Mouse (Mus musculus) monocyte, adult 2 months (primary cell): ENCODE results near the gene Xpr1.

Experiments used
- DNase-seq, 2 experiments: peaks; one replicate each; pipeline ENCODE4 v3.0.0; 2022; ENCODE audit warnings: low spot score in 2 of 2, low read depth in 1 of 2

Xpr1 gene

DNA sequence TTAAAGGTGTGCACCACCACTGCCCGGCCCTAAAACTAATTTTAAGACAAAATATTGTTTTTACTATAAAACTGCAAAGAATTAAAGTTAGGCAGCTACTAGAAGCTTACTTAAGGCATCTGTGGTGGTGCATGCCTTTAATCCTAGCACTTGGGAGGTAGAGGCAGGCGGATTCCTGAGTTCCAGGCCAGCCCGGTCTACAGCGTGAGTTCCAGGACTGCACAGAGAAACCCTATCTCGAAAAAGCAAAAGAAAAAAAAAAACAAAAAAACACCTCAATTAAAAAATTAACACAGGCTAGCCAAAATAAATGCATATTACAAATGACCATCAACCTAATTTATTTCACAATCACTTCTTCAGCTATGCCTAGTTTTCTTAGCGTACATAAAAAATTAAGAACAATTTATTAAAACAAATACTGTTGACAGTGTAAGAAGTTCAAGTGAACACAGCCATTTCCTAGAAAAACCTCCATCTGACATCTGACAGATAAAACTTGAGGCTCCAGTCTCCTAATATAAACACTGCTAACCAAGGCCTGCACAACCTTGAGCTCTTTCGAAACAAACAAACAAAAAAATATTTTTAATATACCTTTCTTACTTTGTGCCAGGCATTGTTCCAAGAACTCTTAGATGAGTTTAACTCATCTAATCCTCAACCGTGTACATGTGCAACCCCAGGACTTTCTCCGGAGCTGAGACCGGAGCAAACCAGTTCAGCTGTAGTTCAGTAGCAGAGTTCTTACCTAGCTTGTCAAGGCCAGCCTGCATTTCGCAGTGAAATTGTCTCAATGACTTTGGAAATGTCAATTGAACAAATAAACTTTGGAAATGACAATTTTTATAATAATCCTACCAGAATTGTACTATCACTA is 9.3 kb downstream of the Xpr1 start:
- no peak for DNase-seq

GRCm38 (mm10) chr1:155400056-155400455 is 17.2 kb downstream of the Xpr1 start:
- no peak for DNase-seq

- DNase-seq: no peak
Measured at GRCm38 (mm10) chr1:155394829-155395228, 22.4 kb downstream of the Xpr1 start.

DNA sequence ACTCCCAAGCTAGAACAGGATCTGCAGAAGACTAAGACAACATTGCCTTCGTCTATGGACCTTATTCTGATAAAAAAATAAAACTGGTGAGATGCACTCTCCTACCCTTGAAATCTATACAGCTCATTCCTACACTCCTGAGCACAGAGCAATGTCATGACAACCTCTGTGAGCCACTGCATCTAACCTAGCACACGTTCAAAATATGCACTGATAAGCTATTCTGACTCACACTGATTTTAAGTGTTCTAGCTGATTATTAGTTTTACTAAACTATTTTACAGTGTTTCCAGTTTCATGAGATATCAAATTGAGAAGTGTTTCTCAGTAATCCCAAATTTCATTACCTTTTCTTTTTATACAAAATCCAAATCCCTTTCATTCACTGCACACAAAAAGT is 23.2 kb downstream of the Xpr1 start:
- no peak for DNase-seq

GRCm38 (mm10) chr1:155392825-155393224 is 24.4 kb downstream of the Xpr1 start:
- no peak for DNase-seq

DNA sequence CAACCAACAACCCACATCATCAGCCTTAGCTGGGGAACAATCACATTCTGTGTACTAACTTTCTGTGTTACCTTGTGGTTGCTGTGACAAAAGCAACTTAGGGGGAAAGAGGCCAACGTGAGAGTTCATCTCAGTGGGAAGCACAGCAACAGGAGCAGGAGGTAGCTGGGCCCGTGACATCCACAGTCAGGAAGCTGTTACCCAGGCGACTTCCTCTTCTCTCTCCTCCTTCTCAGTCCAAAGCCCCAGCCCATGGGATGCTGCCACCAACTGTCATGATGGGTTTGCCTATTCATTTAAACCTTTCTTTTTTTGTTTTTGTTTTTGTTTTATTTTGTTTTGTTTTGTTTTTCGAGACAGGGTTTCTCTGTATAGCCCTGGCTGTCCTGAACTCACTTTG is 25.7 kb downstream of the Xpr1 start:
- no peak for DNase-seq

- DNase-seq: no peak
Measured at GRCm38 (mm10) chr1:155388418-155388817, 28.8 kb downstream of the Xpr1 start.

GRCm38 (mm10) chr1:155386551-155386950 is 30.7 kb downstream of the Xpr1 start:
- no peak for DNase-seq

GRCm38 (mm10) chr1:155383319-155384302 is 33.6 kb downstream of the Xpr1 start:
- no peak for DNase-seq

DNA sequence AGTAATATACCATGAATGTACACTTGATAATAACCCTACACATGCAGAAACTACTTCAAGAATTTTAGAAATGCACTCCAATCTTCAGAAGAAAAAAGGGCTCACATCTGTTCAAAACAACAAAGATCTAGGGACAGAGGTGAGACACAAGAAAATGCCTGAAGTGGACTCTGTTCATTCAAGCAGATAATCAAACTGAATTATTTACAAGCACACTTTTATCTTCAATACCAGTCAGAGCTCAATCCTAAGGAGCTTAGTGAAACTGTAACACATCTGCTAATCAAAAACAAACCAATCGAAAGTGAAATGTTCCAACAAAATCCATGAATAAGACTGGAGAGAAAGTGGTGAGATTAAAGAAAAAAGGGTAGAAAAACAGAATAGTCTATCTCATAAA is 35.3 kb downstream of the Xpr1 start:
- DNase-seq: no peak

GRCm38 (mm10) chr1:155379289-155379688 is 37.9 kb downstream of the Xpr1 start:
- DNase-seq: no peak

DNA sequence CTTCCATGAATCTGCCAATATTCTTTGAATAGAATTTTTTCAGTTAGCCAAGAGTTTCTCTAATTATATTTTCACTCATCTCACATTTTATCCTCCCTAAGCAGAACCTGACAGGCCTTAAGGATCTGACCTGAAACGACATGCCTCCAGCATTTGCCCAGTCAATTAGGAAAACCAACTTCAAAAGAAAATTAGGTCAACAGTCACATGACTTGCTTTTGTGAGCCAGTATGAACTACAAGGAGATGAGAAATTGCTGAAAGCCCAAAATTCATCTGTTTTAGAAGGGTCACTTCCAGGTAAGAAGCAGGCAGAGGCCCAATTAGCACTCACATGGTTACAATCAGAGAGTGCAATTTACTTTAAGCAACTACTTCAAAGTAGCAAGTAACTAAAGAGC is 44.4 kb downstream of the Xpr1 start:
- no peak for DNase-seq

DNA sequence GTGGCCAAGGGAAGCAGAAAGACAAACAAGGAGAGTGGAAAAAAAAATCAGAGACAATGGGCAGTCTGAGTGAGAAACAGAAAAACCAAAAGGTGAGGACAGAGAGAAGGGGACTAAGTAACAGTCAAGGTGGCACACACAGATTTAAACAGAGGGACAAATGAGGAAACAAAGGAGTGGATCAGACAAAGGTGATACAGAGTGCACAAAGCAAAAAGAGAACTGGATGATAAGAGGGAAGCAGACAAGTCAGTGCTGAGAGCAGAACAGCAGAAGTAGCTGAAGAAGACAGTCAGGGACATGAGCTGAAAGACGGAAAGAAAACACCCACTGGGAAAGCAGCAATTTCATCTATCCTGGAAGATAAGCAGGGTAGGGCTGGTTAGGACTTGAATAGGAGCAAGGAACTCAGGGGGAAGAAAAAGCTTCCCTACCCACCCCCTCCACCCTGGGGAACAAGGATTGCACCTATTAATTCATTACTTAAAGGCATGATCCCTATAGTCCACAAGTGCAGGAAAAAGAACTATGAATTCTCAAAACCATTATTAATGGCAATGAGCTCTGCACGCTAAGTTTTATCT is 47.0 kb downstream of the Xpr1 start:
- DNase-seq: no peak

DNA sequence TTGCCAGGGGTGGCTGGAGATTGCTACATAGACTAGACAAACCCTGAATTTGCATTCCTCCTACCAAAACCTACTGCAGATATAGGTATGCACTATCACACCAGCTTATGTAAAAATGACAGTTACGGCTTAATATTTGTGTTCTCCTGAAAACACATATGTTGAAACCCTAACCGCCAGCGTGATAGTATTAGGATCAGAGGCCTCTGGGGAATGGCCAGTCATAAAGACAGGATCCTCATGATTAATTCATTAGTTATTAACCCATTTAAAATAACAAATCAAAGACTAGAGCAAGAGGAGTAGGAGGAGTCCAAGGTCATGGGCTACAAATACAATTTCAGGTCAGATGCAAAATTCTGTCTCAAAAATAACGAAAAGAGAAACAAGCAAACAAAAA is 50.8 kb downstream of the Xpr1 start:
- DNase-seq: no peak

DNA sequence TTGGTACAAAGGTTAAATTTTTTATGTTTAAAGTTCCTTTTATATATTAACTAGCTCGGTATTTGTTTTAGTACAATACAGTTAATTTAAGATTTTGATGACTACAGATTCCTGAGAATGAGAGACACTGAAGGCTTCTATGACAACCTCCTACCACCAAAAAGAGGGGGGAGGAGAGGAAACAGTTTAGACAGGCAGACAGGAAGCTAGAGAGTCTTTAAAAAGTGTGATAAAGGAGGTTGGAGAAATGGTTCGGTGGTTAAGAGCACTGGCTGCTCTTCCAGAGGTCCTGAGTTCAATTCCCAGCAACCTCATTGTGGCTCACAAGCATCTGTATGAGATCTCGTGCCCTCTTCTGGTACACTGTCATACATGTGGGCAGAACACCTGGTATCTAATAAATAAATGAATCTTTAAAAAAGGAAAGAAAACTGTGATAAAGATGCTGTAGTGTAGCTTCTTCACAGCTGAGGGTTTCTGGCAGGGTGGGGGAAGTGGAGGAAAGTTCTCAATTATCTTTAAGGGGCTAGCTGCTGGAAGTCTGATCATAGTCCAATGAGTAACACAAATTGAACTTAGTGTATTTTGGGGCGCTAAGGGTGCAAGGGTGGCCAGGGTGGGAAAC is 55.6 kb downstream of the Xpr1 start:
- DNase-seq: no peak

DNA sequence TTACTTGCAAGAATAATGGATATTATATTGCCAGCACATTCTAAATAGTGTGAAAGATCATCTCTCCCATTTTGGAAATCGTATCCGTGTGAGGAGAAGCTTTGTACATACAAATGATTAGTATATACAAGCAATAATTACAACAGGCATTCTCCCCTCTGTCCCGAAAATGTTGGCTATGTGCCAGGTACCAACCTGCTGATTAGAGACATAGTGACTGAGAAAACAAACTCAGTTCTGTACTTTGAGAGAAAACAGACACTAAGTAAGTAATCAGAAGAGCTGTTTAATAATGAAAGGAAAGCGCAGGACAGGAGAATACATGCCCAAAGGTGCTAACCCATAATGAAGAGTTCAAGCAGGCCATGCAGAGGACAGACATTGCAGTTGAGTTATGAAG is 64.1 kb downstream of the Xpr1 start:
- no peak for DNase-seq

DNA sequence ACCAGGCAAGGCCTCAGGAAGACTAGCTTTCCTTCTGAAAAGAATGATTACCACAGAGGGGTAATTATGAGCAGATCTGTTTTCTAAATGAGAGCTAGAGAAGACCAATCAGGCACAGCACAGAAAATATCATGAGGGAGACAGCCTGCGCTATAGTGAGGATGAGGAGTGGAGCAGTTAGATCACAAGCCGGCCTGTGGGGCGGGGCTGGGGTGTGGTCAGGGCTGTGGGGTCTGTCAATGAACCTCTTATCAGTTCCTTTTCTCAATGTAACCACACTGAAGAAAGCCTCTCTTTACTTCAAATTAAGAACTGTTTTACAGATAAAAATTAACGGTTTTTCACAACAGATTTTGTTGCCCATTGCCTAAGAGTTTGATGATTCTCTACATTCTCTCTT is 65.7 kb downstream of the Xpr1 start:
- DNase-seq: no peak

DNA sequence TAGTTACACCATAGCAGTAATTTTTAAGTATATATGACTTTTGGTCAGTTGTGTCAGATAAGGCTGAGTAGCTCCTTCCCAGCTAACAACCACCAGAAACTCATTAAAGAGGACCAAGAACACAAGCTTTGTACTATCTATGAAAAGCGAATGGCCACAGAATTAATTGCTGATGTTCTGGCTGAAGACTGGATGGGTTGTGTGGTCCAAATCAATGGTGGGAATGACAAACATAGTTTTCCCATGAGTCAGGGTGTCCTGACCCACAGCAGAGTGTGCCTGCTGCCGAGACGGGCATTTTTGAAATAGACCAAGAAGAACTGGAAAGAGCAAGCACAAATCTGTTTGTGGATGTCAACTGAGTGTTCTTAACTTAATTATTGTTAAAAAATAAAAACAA is 68.7 kb downstream of the Xpr1 start:
- DNase-seq: no peak

- DNase-seq: no peak
Measured at GRCm38 (mm10) chr1:155347339-155347738, 69.9 kb downstream of the Xpr1 start.

- no peak for DNase-seq
Measured at GRCm38 (mm10) chr1:155344019-155344418, 73.2 kb downstream of the Xpr1 start.

DNA sequence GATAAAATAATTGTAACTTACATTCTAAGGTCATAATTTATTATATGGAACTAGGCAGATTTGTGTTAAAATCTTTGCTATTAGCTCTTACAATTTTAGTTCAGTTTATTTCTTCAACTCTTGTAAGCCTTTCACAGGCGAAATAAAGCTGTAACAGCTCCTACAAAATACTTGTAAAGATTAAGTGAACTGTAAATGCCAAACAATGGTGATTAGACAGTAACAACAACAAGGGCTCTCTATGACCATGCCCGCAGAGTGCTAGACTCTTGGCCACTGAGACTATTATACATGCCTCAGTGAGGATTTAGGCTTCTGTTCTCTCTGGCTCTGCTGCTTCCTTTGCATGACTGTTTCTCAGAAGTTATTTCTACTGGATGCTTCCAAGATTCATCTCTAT is 77.6 kb downstream of the Xpr1 start:
- DNase-seq: no peak
